Mouse (Mus musculus) gastrocnemius, adult 8-10 months (tissue): Measurements from ENCODE around the gene Gm49392. TPM values are rescaled to one million over a fixed set of nuclear protein-coding genes. Genes with fewer than 3 reads are reported as not detected.

Experiments
- total RNA-seq, 4 experiments: library from RNA; stranded (reverse); gene quantifications; 2 replicates each; pipeline ENCODE4 v1.2.4; 2022

Gm49392 gene
- total RNA-seq, 4 experiments from 2014 or later = 0.80 TPM; not detected in 3

Other genes with a start within 250 kb of the Gm49392 start
- not detected for gene BC051665, start 110.5 kb downstream of the Gm49392 start, total RNA-seq
- gene Ctsll3, start 94.0 kb downstream of the Gm49392 start, total RNA-seq = not detected
- gene 4930486L24Rik, start 32.4 kb downstream of the Gm49392 start, total RNA-seq = under 1 TPM in 3 of 4 experiments, not detected in 1; 0.36 to 0.72 (median 0.56) TPM
- 1 to 10 TPM; 1.0 to 2.0 (median 1.3) TPM for gene Ctla2b, start 553 bp upstream of the Gm49392 start, total RNA-seq
- gene Tpbpb, start 8.0 kb upstream of the Gm49392 start, total RNA-seq = not detected
- gene Gm49393, start 38.7 kb upstream of the Gm49392 start, total RNA-seq = under 1 TPM in 1 of 4 experiments, not detected in 3; 0.61 TPM
- gene Gm49391, start 39.7 kb upstream of the Gm49392 start, total RNA-seq = 1 to 10 TPM in 1 of 4 experiments, under 1 TPM in 3; 0.48 to 2.7 (median 0.55) TPM
- gene Ctla2a, start 39.7 kb upstream of the Gm49392 start, total RNA-seq = 10 to 100 TPM; 10.6 to 33.5 (median 15.2) TPM
- gene Tpbpa, start 45.1 kb upstream of the Gm49392 start, total RNA-seq = not detected
- gene Ctsj, start 109.1 kb upstream of the Gm49392 start, total RNA-seq = not detected
- not detected for gene Ctsq, start 143.7 kb upstream of the Gm49392 start, total RNA-seq